Mouse (Mus musculus): Measurements from ENCODE around the gene Il24.

GRCm38 (mm10) chr1:130893329-130894040 is 6.2 kb upstream of the Il24 start:
- no peak for TF ChIP-seq CTCF (conservative IDR thresholded peaks at IDR 0.05; ENCODE audit: low read length)
- no peak for TF ChIP-seq POU5F1 (IDR thresholded peaks at IDR 0.05; ENCODE audit: borderline replicate concordance, low read length)
- no peak for TF ChIP-seq NANOG (IDR thresholded peaks at IDR 0.05; ENCODE audit: borderline replicate concordance, low read length)

Data from E14TG2a.4 (cell line).